Mouse (Mus musculus) CH12.LX (cell line): ENCODE results near the gene Fam102b. TPM values are rescaled to one million over a fixed set of nuclear protein-coding genes. Genes with fewer than 3 reads are reported as not detected.

ENCODE experiments used
- DNase-seq: peaks from one replicate; pipeline ENCODE4 v3.0.0-alpha.2; 2013; ENCODE audit errors: extremely low read depth
- H3K27ac ChIP-seq: 2 replicates; pipeline ENCODE4 v1.5.1; 2012; ENCODE audit warnings: low read depth, mild to moderate bottlenecking, control low read depth, moderate library complexity; ENCODE audit not compliant: insufficient read depth
- H3K27me3 ChIP-seq: replicated peaks from 2 replicates; pipeline ENCODE3; 2012; ENCODE audit warnings: inconsistent platforms
- H3K36me3 ChIP-seq, 2 experiments: replicated peaks in 1 of 2; 2 replicates each; pipeline versions ENCODE3 to v1.6.1; 2012; ENCODE audit warnings: inconsistent platforms in 1 of 2, low read length in 1 of 2, mild to moderate bottlenecking in 1 of 2, mixed read lengths in 1 of 2, moderate library complexity in 1 of 2; ENCODE audit not compliant: control insufficient read depth in 1 of 2, insufficient read depth in 1 of 2
- H3K4me1 ChIP-seq, 2 experiments: 2 replicates each; pipeline ENCODE4 v1.6.1; 2012; ENCODE audit warnings: inconsistent platforms in 1 of 2, moderate library complexity in 1 of 2; ENCODE audit not compliant: insufficient read depth in 2 of 2, control insufficient read depth in 1 of 2
- H3K4me2 ChIP-seq: 2 replicates; pipeline ENCODE4 v1.6.1; 2012; ENCODE audit warnings: low read depth, mild to moderate bottlenecking, control low read depth; ENCODE audit not compliant: poor library complexity, insufficient read depth, severe bottlenecking
- H3K4me3 ChIP-seq, 3 experiments: fragments of 150-350 bp in 1 of 3; sonication (generic) in 1 of 3; replicated peaks in 1 of 3; 2 replicates each; pipeline versions ENCODE3 to v1.5.1; 2011 to 2012; ENCODE audit warnings: low read depth in 2 of 3, low read length in 2 of 3, mild to moderate bottlenecking in 2 of 3, moderate library complexity in 2 of 3, control low read depth in 1 of 3, improper control_type of control experiment in 1 of 3, inconsistent platforms in 1 of 3, mixed read lengths in 1 of 3; ENCODE audit not compliant: poor library complexity in 1 of 3
- H3K79me2 ChIP-seq: replicated peaks from 2 replicates; pipeline ENCODE4 v1.6.1; 2012; ENCODE audit warnings: mild to moderate bottlenecking, moderate library complexity; ENCODE audit not compliant: control insufficient read depth, poor library complexity, insufficient read depth, severe bottlenecking; ENCODE audit errors: extremely low read depth
- H3K9ac ChIP-seq: 2 replicates; pipeline ENCODE4 v1.6.1; 2012; ENCODE audit warnings: low read depth, mild to moderate bottlenecking, control low read depth, moderate library complexity; ENCODE audit not compliant: insufficient read depth
- H3K9me3 ChIP-seq: replicated peaks from 2 replicates; pipeline ENCODE3; 2012; ENCODE audit warnings: low read length, inconsistent platforms, mixed read lengths
- BHLHE40 ChIP-seq: IDR thresholded peaks from 2 replicates; pipeline ENCODE4 v1.6.1; 2011; ENCODE audit warnings: mild to moderate bottlenecking, low read depth, low read length, improper control_type of control experiment
- CHD1 ChIP-seq: IDR thresholded peaks from 2 replicates; pipeline ENCODE4 v1.6.1; 2012; ENCODE audit warnings: low read depth, low read length, improper control_type of control experiment, inconsistent platforms
- E2F4 ChIP-seq: IDR thresholded peaks from 2 replicates; pipeline ENCODE4 v1.6.1; 2011; ENCODE audit warnings: low read depth, low read length, improper control_type of control experiment; ENCODE audit not compliant: insufficient replicate concordance
- ELF1 ChIP-seq: IDR thresholded peaks from 2 replicates; pipeline ENCODE4 v1.6.1; 2014; ENCODE audit warnings: low read depth, mild to moderate bottlenecking, inconsistent platforms, low read length, improper control_type of control experiment
- EP300 ChIP-seq: IDR thresholded peaks from 2 replicates; pipeline ENCODE4 v1.6.1; 2011; ENCODE audit warnings: low read length, improper control_type of control experiment
- ETS1 ChIP-seq: conservative IDR thresholded peaks from 2 replicates; pipeline ENCODE4 v1.6.1; 2012; ENCODE audit warnings: low read depth, mild to moderate bottlenecking, inconsistent platforms, low read length, improper control_type of control experiment, moderate library complexity
- HCFC1 ChIP-seq: IDR thresholded peaks from 2 replicates; pipeline ENCODE4 v1.6.1; 2012; ENCODE audit warnings: low read depth, mild to moderate bottlenecking, inconsistent platforms, low read length, improper control_type of control experiment
- JUN ChIP-seq: IDR thresholded peaks from 2 replicates; pipeline ENCODE4 v1.6.1; 2011; ENCODE audit warnings: low read depth, mild to moderate bottlenecking, low read length, improper control_type of control experiment, moderate library complexity; ENCODE audit not compliant: insufficient read depth
- JUND ChIP-seq: conservative IDR thresholded peaks from 2 replicates; pipeline ENCODE4 v1.6.1; 2011; ENCODE audit warnings: low read depth, low read length, improper control_type of control experiment
- KAT2A ChIP-seq: IDR thresholded peaks from 2 replicates; pipeline ENCODE4 v1.6.1; 2012; ENCODE audit warnings: low read length, improper control_type of control experiment, inconsistent platforms; ENCODE audit not compliant: insufficient replicate concordance
- NELFE ChIP-seq: IDR thresholded peaks from 2 replicates; pipeline ENCODE4 v1.6.1; 2011; ENCODE audit warnings: low read depth, low read length, improper control_type of control experiment
- PAX5 ChIP-seq: IDR thresholded peaks from 2 replicates; pipeline ENCODE4 v1.6.1; 2012; ENCODE audit warnings: low read length, inconsistent platforms, mixed read lengths
- POLR2A ChIP-seq: IDR thresholded peaks from 2 replicates; pipeline ENCODE4 v1.6.1; 2011; ENCODE audit warnings: low read depth, mild to moderate bottlenecking, improper control_type of control experiment, low read length
- RAD21 ChIP-seq: IDR thresholded peaks from 2 replicates; pipeline ENCODE4 v1.6.1; 2011; ENCODE audit warnings: low read depth, mild to moderate bottlenecking, low read length, improper control_type of control experiment, moderate library complexity
- SMC3 ChIP-seq: IDR thresholded peaks from 2 replicates; pipeline ENCODE4 v1.6.1; 2011; ENCODE audit warnings: low read depth, low read length, improper control_type of control experiment
- ZKSCAN1 ChIP-seq: IDR thresholded peaks from 2 replicates; pipeline ENCODE4 v1.6.1; 2012; ENCODE audit warnings: low read depth, inconsistent platforms, low read length, improper control_type of control experiment, borderline replicate concordance
- dilution Hi-C: fragments of 300-500 bp; cut with MboI; formaldehyde crosslinking; loops from 2 replicates; pipeline ENCODE4 v1.14.3; 2020; ENCODE audit warnings: low sequenced_read_pairs; ENCODE audit not compliant: extremely low pct_unique_long_range_greater_than_20kb, extremely low pct_ligation_motif_present
- in situ Hi-C: fragments of 300-500 bp; cut with MboI; formaldehyde crosslinking; loops from 3 replicates; pipeline ENCODE4 v1.14.3; 2019; ENCODE audit warnings: low sequenced_read_pairs, low pct_ligation_motif_present, low pct_unique_long_range_greater_than_20kb, mixed read lengths
- polyA plus RNA-seq: library from polyadenylated mRNA; unstranded; fragments of >175 nt; gene quantifications from 2 replicates; pipeline ENCODE4 v1.2.1, GENCODE M21; 2012; ENCODE audit warnings: low read depth; ENCODE audit not compliant: insufficient read length
- total RNA-seq, 2 experiments: library from RNA; depleted of rRNA; stranded (reverse); fragments of 300-350 nt in 1 of 2; fragments of >200 nt in 1 of 2; gene quantifications; 2 replicates each; pipeline ENCODE4 v1.2.3; 2012 to 2014

The Fam102b gene
- total and polyA plus RNA-seq, 3 experiments: 2.8 to 6.2 (median 4.3) TPM

GRCm38 (mm10) chr3:108974920-108975485, 52.4 kb downstream of the Fam102b start:
- Histone ChIP-seq H3K9ac (no peak overlapping the region), H3K27ac (no peak overlapping the region), H3K27me3 (no peaks in the 10 kb centered on the region)
- in situ Hi-C loops (no loop called here), dilution Hi-C loops (no loop called here)
- DNase-seq: peak; percentile 3
- TF ChIP-seq POLR2A (no peak), ZKSCAN1 (no peak), NELFE (no peak), E2F4 (no peak), EP300 (no peak), JUN (no peak), ELF1 (no peak), PAX5 (no peak), RAD21 (no peak)
- TF ChIP-seq, all 38 proteins: peak for 0
- no peaks in the 10 kb centered on the region for H3K79me2 ChIP-seq
- peaks cover 4 to 11% of the 10 kb centered on the region in 2 experiments; a peak in 3 of 4 replicates for H3K4me1 ChIP-seq
- H3K36me3 ChIP-seq: peaks cover 0 to 33% of the 10 kb centered on the region in 2 experiments
- peak overlapping the region; percentile 17; the same call in 1 of the 2 replicates for H3K4me2 ChIP-seq
- H3K9me3 ChIP-seq: no peaks in the 10 kb centered on the region
- H3K4me3 ChIP-seq: no peak overlapping the region

GRCm38 (mm10) chr3:108973980-108974660, 53.3 kb downstream of the Fam102b start:
- Histone ChIP-seq H3K79me2 (no peaks in the 10 kb centered on the region), H3K36me3 (peaks cover 0 to 25% of the 10 kb centered on the region in 2 experiments), H3K4me1 (peaks cover 4 to 11% of the 10 kb centered on the region in 2 experiments; a peak in 3 of 4 replicates), H3K9ac (no peak overlapping the region), H3K4me2 (no peak overlapping the region), H3K9me3 (no peaks in the 10 kb centered on the region), H3K4me3 (no peak overlapping the region), H3K27ac (no peak overlapping the region), H3K27me3 (no peaks in the 10 kb centered on the region)
- dilution Hi-C loops (no loop called here), in situ Hi-C loops (no loop called here)
- TF ChIP-seq HCFC1 (no peak), KAT2A (no peak), CHD1 (no peak), BHLHE40 (no peak), JUN (no peak), JUND (no peak), ETS1 (no peak), POLR2A (no peak), SMC3 (no peak)
- no peak for DNase-seq
